Mouse (Mus musculus) kidney, adult 2 months (tissue): ENCODE results near the gene Vps4b. TPM values are rescaled to one million over a fixed set of nuclear protein-coding genes. Genes with fewer than 3 reads are reported as not detected.

Experiments used
- DNase-seq: peaks from one replicate; pipeline ENCODE4 v3.0.0; 2021
- H3K27ac ChIP-seq: fragments of 200-500 bp; 2 replicates; pipeline ENCODE4 v1.5.1; 2012; ENCODE audit warnings: low read depth, low read length, control low read depth, inconsistent platforms; ENCODE audit not compliant: insufficient read depth
- H3K27me3 ChIP-seq: fragments of 200-500 bp; replicated peaks from 2 replicates; pipeline ENCODE4 v1.6.1; 2012; ENCODE audit warnings: mild to moderate bottlenecking, moderate library complexity, low read length, inconsistent platforms; ENCODE audit not compliant: control insufficient read depth, insufficient read depth
- H3K36me3 ChIP-seq: fragments of 200-500 bp; 2 replicates; pipeline ENCODE4 v1.6.1; 2012; ENCODE audit warnings: mild to moderate bottlenecking, moderate library complexity, low read length, inconsistent platforms; ENCODE audit not compliant: control insufficient read depth, insufficient read depth
- H3K4me1 ChIP-seq: fragments of 200-500 bp; 2 replicates; pipeline ENCODE4 v1.6.1; 2011; ENCODE audit warnings: low read length; ENCODE audit not compliant: control insufficient read depth, insufficient read depth
- H3K4me3 ChIP-seq: fragments of 200-500 bp; 2 replicates; pipeline ENCODE4 v1.5.1; 2011; ENCODE audit warnings: mild to moderate bottlenecking, low read depth, low read length, control low read depth; ENCODE audit not compliant: insufficient read depth
- CTCF ChIP-seq: fragments of 200-500 bp; conservative IDR thresholded peaks from 2 replicates; pipeline ENCODE4 v1.5.1; 2011; ENCODE audit warnings: low read depth, mild to moderate bottlenecking, control low read depth, low read length, moderate library complexity, mixed read lengths; ENCODE audit not compliant: insufficient read depth, insufficient read length
- POLR2A ChIP-seq: fragments of 200-500 bp; IDR thresholded peaks from one replicate; pipeline ENCODE4 v1.6.1; 2011; ENCODE audit warnings: low read depth, low read length, control low read depth
- WGBS: fragments of 180-500 bp; shearing (Covaris S2); methylation state at CpG from one replicate; pipeline ENCODE4 v1.1.7; 2018; 5-methylcytosine and 5-hydroxymethylcytosine counted together
- polyA plus RNA-seq: library from polyadenylated mRNA; depleted of rRNA; stranded (reverse); fragments of >200 nt; gene quantifications from 2 replicates; pipeline ENCODE4 v1.2.3, GENCODE M21; 2012; rRNA removed

Vps4b gene
- polyA plus RNA-seq: 13.3 and 16.0 TPM in 2 replicates

DNA sequence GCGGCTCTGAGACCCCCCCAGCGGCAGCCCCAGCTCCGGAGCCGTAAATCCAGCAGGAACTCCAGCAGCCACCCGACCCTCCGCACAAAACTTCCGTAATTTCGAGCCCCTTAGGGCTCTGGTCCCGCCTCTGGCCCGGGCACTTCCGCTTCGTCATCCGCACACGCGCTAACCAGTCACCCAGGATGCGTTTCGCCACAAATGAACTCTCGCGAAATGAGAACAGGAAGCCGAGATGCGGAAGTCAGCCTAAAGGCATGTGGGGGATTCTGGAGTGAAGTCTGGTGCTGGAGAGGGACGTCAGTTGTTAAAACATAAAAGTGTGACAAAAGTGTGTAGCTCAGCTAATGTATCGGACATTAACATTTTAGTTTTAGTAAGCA is at the start of gene Vps4b:
Vps4b (minus strand) TSS at position 187 of the 383 bp plus-strand sequence.
- Histone ChIP-seq H3K27ac (peak within 1 kb of the TSS; percentile 80), H3K36me3 (no peaks in the 10 kb centered on the region), H3K4me1 (peaks cover 3% of the 10 kb centered on the region), H3K27me3 (no peaks in the 10 kb centered on the region), H3K4me3 (peak within 1 kb of the TSS; percentile 95)
- WGBS: under 1% methylated on average over 23 of the region's 23 CpGs
- peak; percentile 97 for DNase-seq
- TF ChIP-seq POLR2A: peak; percentile 50
- TF ChIP-seq CTCF: no peak

GRCm38 (mm10) chr1:106828784-106829183 is 32.3 kb upstream of the Vps4b start:
- Histone ChIP-seq H3K27ac (no peak overlapping the region), H3K36me3 (no peaks in the 10 kb centered on the region), H3K4me3 (no peak overlapping the region), H3K27me3 (no peaks in the 10 kb centered on the region), H3K4me1 (no peaks in the 10 kb centered on the region)
- TF ChIP-seq CTCF (no peak), POLR2A (no peak)
- WGBS: 37% methylated on average over 4 of the region's 4 CpGs
- DNase-seq: no peak

DNA sequence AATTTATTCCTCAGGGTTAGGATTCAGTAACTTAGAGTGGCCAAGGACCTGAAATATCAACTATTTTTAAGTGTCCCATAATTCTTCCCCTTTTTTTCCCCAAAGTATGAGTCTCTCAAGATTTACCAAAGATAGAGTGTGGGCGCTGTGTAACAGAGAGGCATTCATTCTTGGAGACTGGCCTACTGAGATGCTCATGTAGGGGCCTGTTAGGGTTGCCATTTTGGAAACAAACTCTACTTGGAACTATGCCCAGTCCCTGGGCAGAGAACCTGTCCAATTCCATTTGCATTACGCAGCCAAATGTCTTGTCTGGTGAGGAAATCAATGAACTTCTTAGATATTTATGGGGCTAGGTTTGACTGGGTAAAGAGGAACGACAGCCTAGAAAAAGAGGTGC is 25.8 kb upstream of the Vps4b start:
- TF ChIP-seq POLR2A (no peak), CTCF (no peak)
- no peak for DNase-seq
- 78% methylated on average over 3 of the region's 3 CpGs for WGBS

DNA sequence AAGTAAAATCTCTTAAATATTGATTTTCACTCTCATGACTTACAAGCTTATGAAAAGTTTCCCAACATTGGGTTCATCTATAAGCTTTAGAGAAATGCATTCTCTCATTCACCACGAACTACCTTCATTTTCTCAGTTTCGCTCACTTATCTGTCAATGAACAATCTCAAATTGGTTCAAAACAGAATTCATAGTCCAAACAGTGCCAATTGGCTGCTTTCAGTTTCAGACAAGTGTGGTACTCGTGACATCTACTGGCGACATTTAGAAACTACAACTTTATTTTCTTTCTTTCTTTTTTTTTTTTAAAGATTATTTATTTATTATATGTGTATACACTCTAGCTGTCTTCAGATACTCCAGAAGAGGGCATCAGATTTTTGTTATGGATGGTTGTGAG is 21.8 kb upstream of the Vps4b start:
- Histone ChIP-seq H3K27ac (no peak overlapping the region), H3K27me3 (no peaks in the 10 kb centered on the region), H3K4me3 (no peak overlapping the region), H3K36me3 (no peaks in the 10 kb centered on the region), H3K4me1 (no peaks in the 10 kb centered on the region)
- DNase-seq: peak; percentile 25
- 10% methylated on average over 4 of the region's 4 CpGs for WGBS
- no peak for TF ChIP-seq CTCF
- TF ChIP-seq POLR2A: no peak

More for the DNA sequence above, 25.8 kb upstream of the Vps4b start:
- Histone ChIP-seq H3K36me3 (no peaks in the 10 kb centered on the region), H3K4me3 (no peak overlapping the region), H3K4me1 (no peaks in the 10 kb centered on the region), H3K27ac (no peak overlapping the region), H3K27me3 (no peaks in the 10 kb centered on the region)

DNA sequence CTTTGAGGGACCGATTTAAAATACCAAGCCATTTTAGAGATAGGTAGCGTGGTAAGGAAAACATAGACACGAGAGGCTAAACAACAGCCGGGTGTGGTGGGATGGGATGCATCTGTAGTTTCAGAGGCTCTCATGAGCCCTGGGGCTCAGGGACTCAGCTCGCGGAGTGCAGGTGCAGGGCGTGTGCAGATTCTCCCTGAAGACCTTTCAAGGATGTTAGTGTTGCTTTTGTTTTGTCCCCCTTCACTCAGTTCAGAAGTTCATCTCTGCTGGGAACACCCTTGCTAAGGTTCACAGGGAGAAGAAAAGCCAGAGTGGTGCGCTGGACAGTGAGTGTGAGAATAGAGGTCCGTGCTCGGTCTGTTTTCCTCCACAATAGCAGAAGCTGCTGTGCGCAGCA is 20.2 kb upstream of the Vps4b start:
- H3K36me3 ChIP-seq: no peaks in the 10 kb centered on the region
- no peak overlapping the region for H3K4me3 ChIP-seq
- no peaks in the 10 kb centered on the region for H3K4me1 ChIP-seq
- H3K27ac ChIP-seq: no peak overlapping the region
- TF ChIP-seq POLR2A (no peak), CTCF (no peak)
- 84% methylated on average over 11 of the region's 11 CpGs for WGBS
- no peak for DNase-seq
- H3K27me3 ChIP-seq: no peaks in the 10 kb centered on the region

DNA sequence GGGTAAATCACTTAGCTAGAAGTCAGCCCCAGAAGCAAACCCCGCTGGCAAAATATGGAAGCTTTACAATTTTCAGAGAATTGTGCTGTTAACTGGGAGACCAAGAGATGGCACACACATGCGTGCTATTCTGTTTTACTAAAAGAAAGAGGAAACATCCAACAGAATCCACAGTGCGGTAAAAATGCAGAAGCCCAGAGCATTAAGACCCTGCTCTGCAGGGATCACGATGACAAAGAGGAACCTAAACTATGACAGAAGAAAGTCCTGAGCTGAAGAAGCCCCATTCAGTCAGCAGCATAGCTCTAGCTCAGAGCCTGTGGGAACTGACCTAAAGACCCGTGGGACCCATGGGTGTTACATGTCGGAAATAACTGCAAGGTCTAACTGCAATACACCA is 18.7 kb upstream of the Vps4b start:
- no peak for DNase-seq
- WGBS: 81% methylated on average over 6 of the region's 6 CpGs
- H3K36me3 ChIP-seq: no peaks in the 10 kb centered on the region
- TF ChIP-seq CTCF (no peak), POLR2A (no peak)
- H3K27me3 ChIP-seq: no peaks in the 10 kb centered on the region
- H3K27ac ChIP-seq: no peak overlapping the region
- no peak overlapping the region for H3K4me3 ChIP-seq
- H3K4me1 ChIP-seq: no peaks in the 10 kb centered on the region

GRCm38 (mm10) chr1:106814864-106815263 is 18.3 kb upstream of the Vps4b start:
- Histone ChIP-seq H3K36me3 (no peaks in the 10 kb centered on the region), H3K4me3 (no peak overlapping the region), H3K27me3 (no peaks in the 10 kb centered on the region), H3K4me1 (no peaks in the 10 kb centered on the region), H3K27ac (no peak overlapping the region)
- DNase-seq: no peak
- WGBS: 62% methylated on average over 5 of the region's 5 CpGs
- no peak for TF ChIP-seq CTCF

DNA sequence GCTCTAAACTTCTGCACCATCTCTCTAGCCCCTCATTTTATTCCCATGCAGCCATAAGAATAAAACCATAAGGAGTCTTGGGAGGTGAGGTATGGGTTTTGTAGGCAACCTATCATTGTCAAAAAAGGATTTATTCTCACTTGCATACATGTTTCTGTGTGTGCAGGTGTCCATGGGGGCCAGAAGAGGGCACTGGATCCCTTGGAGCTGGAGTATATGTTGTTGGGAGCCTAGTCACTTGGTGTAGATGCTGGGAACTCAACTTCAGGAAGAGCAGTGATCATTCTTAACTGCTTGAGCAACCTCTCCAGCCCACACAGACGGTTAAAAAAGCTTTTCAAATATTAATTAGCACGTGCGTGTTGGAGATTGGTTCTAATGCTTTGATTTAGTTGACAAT is 3.4 kb upstream of the Vps4b start:
- Histone ChIP-seq H3K36me3 (no peaks in the 10 kb centered on the region), H3K4me3 (no peak overlapping the region), H3K27ac (no peak overlapping the region), H3K27me3 (no peaks in the 10 kb centered on the region), H3K4me1 (peaks cover 3% of the 10 kb centered on the region; the same call in 1 of the 2 replicates)
- no peak for DNase-seq
- WGBS: 84% methylated on average over 3 of the region's 3 CpGs
- TF ChIP-seq POLR2A: no peak
- peak; percentile 34; the same call in 1 of the 2 replicates for TF ChIP-seq CTCF
